In genomic region chr9:53301801-53302311, GRCm38 (mm10) we compare ENCODE assay signal across 8 mouse cellular contexts. TPM values are rescaled to one million over a fixed set of nuclear protein-coding genes. Genes with fewer than 3 reads are reported as not detected.
DNase-seq lines count a peak whose midpoint lies in the region; ATAC-seq and TF ChIP-seq lines count a peak whose summit lies in the region.

No protein-coding gene starts in this region.

- no peak for TF ChIP-seq CTCF in liver, adult 2 months (IDR thresholded peaks at IDR 0.05; ENCODE audit: low read depth, low read length)
- no peak for TF ChIP-seq CTCF in cerebellum, adult 2 months (IDR thresholded peaks at IDR 0.05; ENCODE audit: borderline replicate concordance, insufficient read depth, low read depth, low read length)

- no peaks in the 10 kb centered on the region for H3K9me3 ChIP-seq in limb, embryonic 10.5 days (replicated peaks)
- no peaks in the 10 kb centered on the region for H3K9me3 ChIP-seq in midbrain, embryonic 13.5 days

- H3K27ac ChIP-seq in liver, adult 2 months (replicated peaks; ENCODE audit: insufficient read depth, low read depth, low read length) = no peak overlapping the region
- H3K27ac ChIP-seq in cerebellum, adult 2 months (ENCODE audit: insufficient read depth, low read length) = peak overlapping the region; percentile 76
- no peak overlapping the region for H3K27ac ChIP-seq in limb, embryonic 10.5 days
- no peak overlapping the region for H3K27ac ChIP-seq in midbrain, embryonic 13.5 days

- peak overlapping the region; percentile 52 for H3K4me3 ChIP-seq in liver, adult 2 months (ENCODE audit: insufficient read depth, low read depth, low read length)
- peak overlapping the region; percentile 98 for H3K4me3 ChIP-seq in cerebellum, adult 2 months (replicated peaks; ENCODE audit: insufficient read depth, low read depth, low read length)
- peak overlapping the region; percentile 47 for H3K4me3 ChIP-seq in limb, embryonic 10.5 days
- peak overlapping the region; percentile 40 for H3K4me3 ChIP-seq in midbrain, embryonic 13.5 days (replicated peaks)

- no peak for TF ChIP-seq POLR2A in liver, adult 2 months (IDR thresholded peaks at IDR 0.05; ENCODE audit: extremely low read depth, insufficient read depth, low read length)
- no peak for TF ChIP-seq POLR2A in cerebellum, adult 2 months (IDR thresholded peaks at IDR 0.05; ENCODE audit: borderline replicate concordance, insufficient read depth, low read length)

- WGBS in liver, adult 2 months = 6% methylated on average over 19 of the region's 19 CpGs
- under 1% methylated on average over 19 of the region's 19 CpGs for WGBS in cerebellum, adult 2 months
- WGBS in limb, embryonic 10.5 days = 3% methylated on average over 19 of the region's 19 CpGs
- 4% methylated on average over 19 of the region's 19 CpGs for WGBS in midbrain, embryonic 13.5 days

- H3K79me2 ChIP-seq in liver, adult 2 months (ENCODE audit: control insufficient read depth, insufficient read depth, low read length) = no peaks in the 10 kb centered on the region

- no peaks in the 10 kb centered on the region; the same call in 1 of the 2 replicates for H3K27me3 ChIP-seq in liver, adult 2 months (ENCODE audit: control insufficient read depth, insufficient read depth, low read length)
- H3K27me3 ChIP-seq in cerebellum, adult 2 months (ENCODE audit: control insufficient read depth, insufficient read depth, low read length) = no peaks in the 10 kb centered on the region
- H3K27me3 ChIP-seq in limb, embryonic 10.5 days (ENCODE audit: low read depth, poor library complexity, severe bottlenecking) = peaks cover 29% of the 10 kb centered on the region
- H3K27me3 ChIP-seq in midbrain, embryonic 13.5 days = peaks cover 15% of the 10 kb centered on the region; the same call in 1 of the 2 replicates

- H3K4me1 ChIP-seq in liver, adult 2 months (ENCODE audit: control insufficient read depth, insufficient read depth, low read length) = peaks cover 3% of the 10 kb centered on the region; the same call in 1 of the 2 replicates
- H3K4me1 ChIP-seq in cerebellum, adult 2 months (ENCODE audit: control insufficient read depth, insufficient read depth, low read length) = peaks cover 6% of the 10 kb centered on the region; the same call in 1 of the 2 replicates
- peaks cover 11% of the 10 kb centered on the region for H3K4me1 ChIP-seq in limb, embryonic 10.5 days
- H3K4me1 ChIP-seq in midbrain, embryonic 13.5 days (replicated peaks) = peaks cover 14% of the 10 kb centered on the region

- no peak for DNase-seq in liver, adult 2 months (ENCODE audit: extremely low read depth, low read depth, low spot score)
- DNase-seq in liver = no peak
- peak; percentile 61 to 63 for DNase-seq in cerebellum, adult 2 months
- DNase-seq in heart, postnatal 4 days = peak; percentile 4
- peak; percentile 38 for DNase-seq in limb, embryonic 10.5 days (ENCODE audit: low spot score)
- no peak for DNase-seq in adrenal gland, adult 18-20 months (ENCODE audit: low spot score in 2 of 2)
- DNase-seq in layer of hippocampus, adult 8-10 months (ENCODE audit: low spot score in 2 of 2) = no peak

- peak overlapping the region; percentile 39 for H3K9ac ChIP-seq in liver, adult 2 months (ENCODE audit: low read depth, low read length)
- peak overlapping the region; percentile 55; the same call in 1 of the 2 replicates for H3K9ac ChIP-seq in midbrain, embryonic 13.5 days (replicated peaks)

- peak; percentile 60; the same call in 1 of the 2 replicates for ATAC-seq in midbrain, embryonic 13.5 days

- no peaks in the 10 kb centered on the region for H3K36me3 ChIP-seq in liver, adult 2 months (ENCODE audit: control insufficient read depth, insufficient read depth, low read length)
- H3K36me3 ChIP-seq in limb, embryonic 10.5 days = no peaks in the 10 kb centered on the region
- H3K36me3 ChIP-seq in midbrain, embryonic 13.5 days = no peaks in the 10 kb centered on the region

- peak overlapping the region; percentile 75 for H3K4me2 ChIP-seq in midbrain, embryonic 13.5 days (replicated peaks)

RNA-seq across cellular contexts. Expression of gene Exph5, which starts 0.4 kb away (rescaled TPM):
- 11.9 and 12.6 TPM in 2 replicates for total RNA-seq in liver, adult 2 months (2014; rRNA removed)
- polyA plus RNA-seq in liver, adult 2 months (2012; rRNA removed) = 1.9 and 2.7 TPM in 2 replicates
- polyA plus RNA-seq in cerebellum, adult 2 months (2012; rRNA removed) = 25.2 and 32.7 TPM in 2 replicates
- total RNA-seq in heart, postnatal 4 days (2021) = under 1 TPM; 0.36 to 0.38 TPM
- 0.83 and 1.2 TPM in 2 replicates for polyA plus RNA-seq in limb, embryonic 10.5 days (2016; fragmentation: Nextera tagmentation; extraction: Ambion mirVana)
- polyA plus RNA-seq in midbrain, embryonic 13.5 days (2015; fragmentation: Nextera tagmentation; extraction: Ambion mirVana) = 0.13 and 0.27 TPM in 2 replicates
- under 1 TPM; 0.13 to 0.20 TPM for total RNA-seq in adrenal gland, adult 18-20 months (2021)
- total RNA-seq in layer of hippocampus, adult 8-10 months (2022) = 1 to 10 TPM; 4.1 to 5.1 (median 4.8) TPM

RNA-seq across cellular contexts. Expression of gene Ddx10, which starts 54.0 kb away (rescaled TPM):
- 6.3 and 7.8 TPM in 2 replicates for total RNA-seq in liver, adult 2 months (2014; rRNA removed)
- 0.87 and 1.0 TPM in 2 replicates for polyA plus RNA-seq in liver, adult 2 months (2012; rRNA removed)
- 9.8 and 10.0 TPM in 2 replicates for polyA plus RNA-seq in cerebellum, adult 2 months (2012; rRNA removed)
- total RNA-seq in heart, postnatal 4 days (2021) = 10 to 100 TPM; 12.1 to 12.8 TPM
- polyA plus RNA-seq in limb, embryonic 10.5 days (2016; fragmentation: Nextera tagmentation; extraction: Ambion mirVana) = 29.2 and 32.2 TPM in 2 replicates
- polyA plus RNA-seq in midbrain, embryonic 13.5 days (2015; fragmentation: Nextera tagmentation; extraction: Ambion mirVana) = 24.7 and 25.0 TPM in 2 replicates
- total RNA-seq in adrenal gland, adult 18-20 months (2021) = 10 to 100 TPM; 15.5 to 18.4 TPM
- 10 to 100 TPM; 20.1 to 20.8 (median 20.3) TPM for total RNA-seq in layer of hippocampus, adult 8-10 months (2022)

Comparison
In these comparisons a context has a peak if more than half of its experiments do, and no peak if none do; other contexts are left out.
1. DNase-seq: peak in cerebellum, adult 2 months (2 of 2), heart, postnatal 4 days (single experiment) and limb, embryonic 10.5 days (single experiment); none in liver, adult 2 months (single experiment), liver (single experiment), adrenal gland, adult 18-20 months (0 of 2) and layer of hippocampus, adult 8-10 months (0 of 2).
2. H3K4me3 ChIP-seq: peak in every context shown above with its lines; median percentile 98 in cerebellum, adult 2 months; 52 in liver, adult 2 months; 47 in limb, embryonic 10.5 days; 40 in midbrain, embryonic 13.5 days.